In the genomic region with DNA sequence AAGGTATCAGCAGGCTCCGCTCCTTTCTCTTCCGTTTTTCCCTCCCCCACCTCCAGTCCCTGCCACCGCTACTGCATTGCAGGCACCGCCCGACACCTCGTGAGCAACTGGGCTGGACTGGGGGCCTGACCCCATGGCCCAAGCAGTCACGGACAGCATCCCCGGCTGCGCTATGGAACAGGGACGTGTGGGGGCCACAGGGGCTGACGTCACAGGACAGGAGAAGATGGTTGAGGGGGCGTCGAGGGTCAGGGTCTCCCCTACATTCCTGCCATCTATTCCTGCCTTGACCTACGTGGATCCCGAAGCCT, we compare ENCODE assay signal across 8 mouse cellular contexts. TPM values are rescaled to one million over a fixed set of nuclear protein-coding genes. Genes with fewer than 3 reads are reported as not detected.
DNase-seq lines count a peak whose midpoint lies in the region; ATAC-seq and TF ChIP-seq lines count a peak whose summit lies in the region.

No protein-coding gene starts in this region.

- H3K27ac ChIP-seq in cerebellum, adult 2 months (ENCODE audit: insufficient read depth, low read length), result peak overlapping the region; percentile 98
- no peak overlapping the region for H3K27ac ChIP-seq in neural tube, embryonic 11.5 days (ENCODE audit: low read depth, low read length)
- H3K27ac ChIP-seq in limb, embryonic 12.5 days, result no peak overlapping the region
- H3K27ac ChIP-seq in stomach, embryonic 14.5 days (ENCODE audit: low read length), result no peak overlapping the region; the same call in 1 of the 2 replicates

- no peaks in the 10 kb centered on the region for H3K36me3 ChIP-seq in neural tube, embryonic 11.5 days (ENCODE audit: control insufficient read depth, insufficient read depth, low read length)
- peaks cover 5% of the 10 kb centered on the region for H3K36me3 ChIP-seq in limb, embryonic 12.5 days
- 0 out of 2 replicates have a peak, but pooled peaks cover 5% of the 10 kb centered on the region for H3K36me3 ChIP-seq in stomach, embryonic 14.5 days (ENCODE audit: control insufficient read depth, insufficient read depth, low read length)

- peak; percentile 58 to 63 for DNase-seq in cerebellum, adult 2 months
- DNase-seq in cerebellum, postnatal 4 days (ENCODE audit: low spot score in 2 of 2), result no peak
- no peak for DNase-seq in neural tube, embryonic 11.5 days (ENCODE audit: low spot score)
- no peak for DNase-seq in neural tube, embryonic 10.5 days (ENCODE audit: extremely low spot score, low spot score)
- no peak for DNase-seq in thymus, postnatal 4 days
- DNase-seq in frontal cortex, postnatal 36 days (ENCODE audit: low spot score in 2 of 2), result no peak

- TF ChIP-seq POLR2A in cerebellum, adult 2 months (IDR thresholded peaks at IDR 0.05; ENCODE audit: borderline replicate concordance, insufficient read depth, low read length), result no peak

- H3K9me3 ChIP-seq in neural tube, embryonic 11.5 days (ENCODE audit: control insufficient read depth, low read length), result no peaks in the 10 kb centered on the region
- H3K9me3 ChIP-seq in limb, embryonic 12.5 days, result no peaks in the 10 kb centered on the region
- H3K9me3 ChIP-seq in stomach, embryonic 14.5 days (ENCODE audit: control insufficient read depth, low read depth, low read length), result no peaks in the 10 kb centered on the region

- H3K4me1 ChIP-seq in cerebellum, adult 2 months (ENCODE audit: control insufficient read depth, insufficient read depth, low read length), result peaks cover 10% of the 10 kb centered on the region
- peaks cover 11% of the 10 kb centered on the region for H3K4me1 ChIP-seq in neural tube, embryonic 11.5 days (ENCODE audit: control insufficient read depth, insufficient read depth, low read length)
- H3K4me1 ChIP-seq in limb, embryonic 12.5 days (replicated peaks), result peaks cover 24% of the 10 kb centered on the region
- peaks cover 19% of the 10 kb centered on the region for H3K4me1 ChIP-seq in stomach, embryonic 14.5 days (ENCODE audit: control insufficient read depth, insufficient read depth, low read length)

- peak overlapping the region; percentile 64 for H3K4me3 ChIP-seq in cerebellum, adult 2 months (replicated peaks; ENCODE audit: insufficient read depth, low read depth, low read length)
- peak overlapping the region; percentile 42 for H3K4me3 ChIP-seq in neural tube, embryonic 11.5 days (ENCODE audit: low read depth, low read length)
- H3K4me3 ChIP-seq in limb, embryonic 12.5 days (replicated peaks), result peak overlapping the region; percentile 49
- peak overlapping the region; percentile 39 for H3K4me3 ChIP-seq in stomach, embryonic 14.5 days (ENCODE audit: low read depth, low read length)

- H3K27me3 ChIP-seq in cerebellum, adult 2 months (ENCODE audit: control insufficient read depth, insufficient read depth, low read length), result no peaks in the 10 kb centered on the region
- H3K27me3 ChIP-seq in neural tube, embryonic 11.5 days (ENCODE audit: control insufficient read depth, insufficient read depth, low read length), result peaks cover 65% of the 10 kb centered on the region
- H3K27me3 ChIP-seq in limb, embryonic 12.5 days, result peaks cover 72% of the 10 kb centered on the region
- H3K27me3 ChIP-seq in stomach, embryonic 14.5 days (ENCODE audit: control insufficient read depth, insufficient read depth, low read length), result peaks cover 41% of the 10 kb centered on the region

- no peak for ATAC-seq in neural tube, embryonic 11.5 days (ENCODE audit: insufficient read depth, low FRiP score, low TSS enrichment)
- no peak for ATAC-seq in limb, embryonic 12.5 days (ENCODE audit: insufficient number of reproducible peaks, insufficient read depth, low FRiP score, low TSS enrichment, low read depth)
- ATAC-seq in stomach, embryonic 14.5 days (ENCODE audit: insufficient number of reproducible peaks, insufficient read depth, low FRiP score, low read depth), result no peak

- peak overlapping the region; percentile 61 for H3K4me2 ChIP-seq in neural tube, embryonic 11.5 days (ENCODE audit: low read depth)
- H3K4me2 ChIP-seq in limb, embryonic 12.5 days, result peak overlapping the region; percentile 79
- peak overlapping the region; percentile 70 for H3K4me2 ChIP-seq in stomach, embryonic 14.5 days (replicated peaks; ENCODE audit: low read depth, low read length)

- no peak for TF ChIP-seq CTCF in cerebellum, adult 2 months (IDR thresholded peaks at IDR 0.05; ENCODE audit: borderline replicate concordance, insufficient read depth, low read depth, low read length)

- H3K9ac ChIP-seq in neural tube, embryonic 11.5 days (ENCODE audit: low read length), result no peak overlapping the region
- peak overlapping the region; percentile 60; the same call in 1 of the 2 replicates for H3K9ac ChIP-seq in limb, embryonic 12.5 days (replicated peaks)
- 0 out of 2 replicates have a peak overlapping the region, but pooled peaks have one; percentile 21 for H3K9ac ChIP-seq in stomach, embryonic 14.5 days (replicated peaks; ENCODE audit: low read depth, low read length)

- 1% methylated on average over 15 of the region's 15 CpGs for WGBS in cerebellum, adult 2 months
- 5% methylated on average over 15 of the region's 15 CpGs for WGBS in neural tube, embryonic 11.5 days
- 3% methylated on average over 15 of the region's 15 CpGs for WGBS in limb, embryonic 12.5 days
- 2% methylated on average over 15 of the region's 15 CpGs for WGBS in stomach, embryonic 14.5 days

RNA-seq across cellular contexts. Expression of gene Tmem151a, which starts 0.5 kb away (rescaled TPM):
- 84.0 and 102 TPM in 2 replicates for polyA plus RNA-seq in cerebellum, adult 2 months (2012; rRNA removed)
- 1.8 and 2.0 TPM in 2 replicates for polyA plus RNA-seq in neural tube, embryonic 11.5 days (2014; fragmentation: Nextera tagmentation; extraction: Ambion mirVana)
- polyA plus RNA-seq in limb, embryonic 12.5 days (2016; fragmentation: Nextera tagmentation; extraction: Ambion mirVana), result 2.3 and 2.8 TPM in 2 replicates
- 6.4 and 7.7 TPM in 2 replicates for polyA plus RNA-seq in stomach, embryonic 14.5 days (2014; fragmentation: Nextera tagmentation; extraction: Ambion mirVana)

RNA-seq across cellular contexts. Expression of gene Yif1a, which starts 3.5 kb away (rescaled TPM):
- polyA plus RNA-seq in cerebellum, adult 2 months (2012; rRNA removed), result 98.4 and 103 TPM in 2 replicates
- polyA plus RNA-seq in neural tube, embryonic 11.5 days (2014; fragmentation: Nextera tagmentation; extraction: Ambion mirVana), result 80.4 and 88.0 TPM in 2 replicates
- 60.7 and 69.4 TPM in 2 replicates for polyA plus RNA-seq in limb, embryonic 12.5 days (2016; fragmentation: Nextera tagmentation; extraction: Ambion mirVana)
- 112 and 117 TPM in 2 replicates for polyA plus RNA-seq in stomach, embryonic 14.5 days (2014; fragmentation: Nextera tagmentation; extraction: Ambion mirVana)

RNA-seq across cellular contexts. Expression of gene Cnih2, which starts 13.5 kb away (rescaled TPM):
- polyA plus RNA-seq in cerebellum, adult 2 months (2012; rRNA removed), result 89.3 and 90.3 TPM in 2 replicates
- 110 and 127 TPM in 2 replicates for polyA plus RNA-seq in neural tube, embryonic 11.5 days (2014; fragmentation: Nextera tagmentation; extraction: Ambion mirVana)
- 43.0 and 46.3 TPM in 2 replicates for polyA plus RNA-seq in limb, embryonic 12.5 days (2016; fragmentation: Nextera tagmentation; extraction: Ambion mirVana)
- 25.8 and 27.3 TPM in 2 replicates for polyA plus RNA-seq in stomach, embryonic 14.5 days (2014; fragmentation: Nextera tagmentation; extraction: Ambion mirVana)

RNA-seq across cellular contexts. Expression of gene Cd248, which starts 16.9 kb away (rescaled TPM):
- polyA plus RNA-seq in cerebellum, adult 2 months (2012; rRNA removed), result 4.5 and 4.9 TPM in 2 replicates
- 30.1 and 34.7 TPM in 2 replicates for polyA plus RNA-seq in neural tube, embryonic 11.5 days (2014; fragmentation: Nextera tagmentation; extraction: Ambion mirVana)
- polyA plus RNA-seq in limb, embryonic 12.5 days (2016; fragmentation: Nextera tagmentation; extraction: Ambion mirVana), result 30.6 and 38.1 TPM in 2 replicates
- 88.3 and 90.1 TPM in 2 replicates for polyA plus RNA-seq in stomach, embryonic 14.5 days (2014; fragmentation: Nextera tagmentation; extraction: Ambion mirVana)

RNA-seq across cellular contexts. Expression of gene Rab1b, which starts 22.1 kb away (rescaled TPM):
- 191 and 195 TPM in 2 replicates for polyA plus RNA-seq in cerebellum, adult 2 months (2012; rRNA removed)
- 250 and 266 TPM in 2 replicates for polyA plus RNA-seq in neural tube, embryonic 11.5 days (2014; fragmentation: Nextera tagmentation; extraction: Ambion mirVana)
- polyA plus RNA-seq in limb, embryonic 12.5 days (2016; fragmentation: Nextera tagmentation; extraction: Ambion mirVana), result 237 and 239 TPM in 2 replicates
- polyA plus RNA-seq in stomach, embryonic 14.5 days (2014; fragmentation: Nextera tagmentation; extraction: Ambion mirVana), result 253 TPM in 2 replicates

Comparison
In these comparisons a context has a peak if more than half of its experiments do, and no peak if none do; other contexts are left out.
1. DNase-seq: peak in cerebellum, adult 2 months (2 of 2); none in cerebellum, postnatal 4 days (0 of 2), neural tube, embryonic 11.5 days (single experiment), neural tube, embryonic 10.5 days (single experiment), thymus, postnatal 4 days (single experiment) and frontal cortex, postnatal 36 days (0 of 2).
2. Peak in every context shown above with its lines, with median percentiles within 50 percentile points of each other: H3K4me3 ChIP-seq and H3K4me2 ChIP-seq.